Mouse (Mus musculus) heart, embryonic 15.5 days (tissue): ENCODE results near the gene Arid3c. TPM values are rescaled to one million over a fixed set of nuclear protein-coding genes. Genes with fewer than 3 reads are reported as not detected.

Source experiments
- polyA plus RNA-seq: library from polyadenylated mRNA; unstranded; fragments of >200 nt; fragmentation: Nextera tagmentation; extraction: Ambion mirVana; gene quantifications from 2 replicates; pipeline ENCODE4 v1.2.1, GENCODE M21; 2015

The Arid3c gene
- polyA plus RNA-seq, 1 experiment from 2014 or later: not detected

Other genes with a start within 250 kb of the Arid3c start
- gene AI464131, start 228.1 kb downstream of the Arid3c start, polyA plus RNA-seq: 2.7 and 4.0 TPM in 2 replicates
- 0.77 and 0.95 TPM in 2 replicates for gene 1110017D15Rik, start 213.8 kb downstream of the Arid3c start, polyA plus RNA-seq
- gene Fam219a, start 161.6 kb downstream of the Arid3c start, polyA plus RNA-seq: 2.4 and 2.7 TPM in 2 replicates
- 1.5 and 3.8 TPM in 2 replicates for gene Dnaic1, start 161.4 kb downstream of the Arid3c start, polyA plus RNA-seq
- 3.3 and 5.8 TPM in 2 replicates for gene Enho, start 90.8 kb downstream of the Arid3c start, polyA plus RNA-seq
- gene Cntfr, start 34.1 kb downstream of the Arid3c start, polyA plus RNA-seq: 2.0 and 3.9 TPM in 2 replicates
- gene Il11ra1, start 31.2 kb downstream of the Arid3c start, polyA plus RNA-seq: 130 and 164 TPM in 2 replicates
- 42.7 and 47.4 TPM in 2 replicates for gene Rpp25l, start 17.6 kb downstream of the Arid3c start, polyA plus RNA-seq
- gene Dctn3, start 8.0 kb downstream of the Arid3c start, polyA plus RNA-seq: 122 and 125 TPM in 2 replicates
- 54.8 and 59.2 TPM in 2 replicates for gene Galt, start 24.1 kb upstream of the Arid3c start, polyA plus RNA-seq
- 41.7 and 60.3 TPM in 2 replicates for gene Sigmar1, start 25.0 kb upstream of the Arid3c start, polyA plus RNA-seq
- gene Ccl27a, start 43.1 kb upstream of the Arid3c start, polyA plus RNA-seq: 40.2 and 47.1 TPM in 2 replicates
- gene Gm21541, start 172.5 kb upstream of the Arid3c start, polyA plus RNA-seq: 11.5 and 20.4 TPM in 2 replicates
- gene Gm20878, start 210.4 kb upstream of the Arid3c start, polyA plus RNA-seq: 1.9 and 2.5 TPM in 2 replicates
- gene Fam205a4, start 234.9 kb upstream of the Arid3c start, polyA plus RNA-seq: 0.11 TPM in 1 of 2 replicates, not detected in the other